Mouse (Mus musculus): ENCODE measurements around the gene Gm45808. TPM values are rescaled to one million over a fixed set of nuclear protein-coding genes. Genes with fewer than 3 reads are reported as not detected.
"Not testable (repeated sequence)": the region's sequence is repeated elsewhere in the genome, so short reads cannot be mapped to it uniquely, and the experiment has no call there.

The Gm45808 gene
- total RNA-seq, 2 experiments from 2014 or later: 8.7 to 12.3 TPM

- DNase-seq: no peak
Measured at GRCm38 (mm10) chr7:45467090-45467670, 19.4 kb downstream of the Gm45808 start.

- DNase-seq: peak; percentile 97 to 98
Measured at GRCm38 (mm10) chr7:45466283-45467089, 20.1 kb downstream of the Gm45808 start, which contains the start of gene Bax. Gene Bax, minus strand, starts transcription at chr7:45466898.

GRCm38 (mm10) chr7:45465549-45465948 lies 21.1 kb downstream of the Gm45808 start:
- peak in 1 of 2 experiments; percentile 18 for DNase-seq

GRCm38 (mm10) chr7:45465112-45465511 lies 21.5 kb downstream of the Gm45808 start:
- DNase-seq: no peak

GRCm38 (mm10) chr7:45463987-45464778 lies 22.4 kb downstream of the Gm45808 start:
- DNase-seq: no peak

- DNase-seq: not testable (repeated sequence)
Measured at GRCm38 (mm10) chr7:45462868-45463267, 23.7 kb downstream of the Gm45808 start.

- DNase-seq: no peak
Measured at GRCm38 (mm10) chr7:45462325-45462724, 24.3 kb downstream of the Gm45808 start.

- DNase-seq: no peak
Measured at GRCm38 (mm10) chr7:45461781-45462180, 24.8 kb downstream of the Gm45808 start.

- no peak for DNase-seq
Measured at GRCm38 (mm10) chr7:45461326-45461725, 25.3 kb downstream of the Gm45808 start.

GRCm38 (mm10) chr7:45460860-45461314 lies 25.7 kb downstream of the Gm45808 start:
- peak; percentile 79 to 84 for DNase-seq

- DNase-seq: peak; percentile 31 to 69
Measured at GRCm38 (mm10) chr7:45460377-45460776, 26.2 kb downstream of the Gm45808 start.

GRCm38 (mm10) chr7:45459564-45460140 lies 27.0 kb downstream of the Gm45808 start, which contains the start of gene Ftl1:
Gene Ftl1, minus strand, starts transcription at chr7:45459884.
- peak; percentile 98 to 99 for DNase-seq

GRCm38 (mm10) chr7:45458748-45459563 lies 27.7 kb downstream of the Gm45808 start:
- peak; percentile 86 to 89 for DNase-seq

GRCm38 (mm10) chr7:45457204-45458060 lies 29.2 kb downstream of the Gm45808 start:
- DNase-seq: peak; percentile 63 to 75

- no peak for DNase-seq
Measured at GRCm38 (mm10) chr7:45456721-45457203, 29.8 kb downstream of the Gm45808 start.

- no peak for DNase-seq
Measured at GRCm38 (mm10) chr7:45455932-45456696, 30.5 kb downstream of the Gm45808 start.

- DNase-seq: no peak
Measured at GRCm38 (mm10) chr7:45454971-45455370, 31.6 kb downstream of the Gm45808 start.

GRCm38 (mm10) chr7:45451344-45451982 lies 35.1 kb downstream of the Gm45808 start:
- DNase-seq: peak; percentile 78 to 91

GRCm38 (mm10) chr7:45449974-45450373 lies 36.6 kb downstream of the Gm45808 start:
- DNase-seq: no peak
